Mouse (Mus musculus) gastrocnemius, postnatal 4 days (tissue): ENCODE measurements around the gene Pde4d. TPM values are rescaled to one million over a fixed set of nuclear protein-coding genes. Genes with fewer than 3 reads are reported as not detected.
A peak's percentile ranks its signal among the peaks of the same experiment; 100 is the strongest.

Experiments used
- DNase-seq, 2 experiments: peaks; one replicate each; pipeline ENCODE4 v3.0.0; 2021 to 2022; ENCODE audit warnings: low spot score in 2 of 2, mixed read lengths in 2 of 2
- total RNA-seq, 2 experiments: library from RNA; stranded (reverse); gene quantifications; 2 replicates each; pipeline ENCODE4 v1.2.3; 2021

Gene Pde4d
- total RNA-seq, 2 experiments from 2014 or later, result 67.3 to 73.3 TPM

DNA sequence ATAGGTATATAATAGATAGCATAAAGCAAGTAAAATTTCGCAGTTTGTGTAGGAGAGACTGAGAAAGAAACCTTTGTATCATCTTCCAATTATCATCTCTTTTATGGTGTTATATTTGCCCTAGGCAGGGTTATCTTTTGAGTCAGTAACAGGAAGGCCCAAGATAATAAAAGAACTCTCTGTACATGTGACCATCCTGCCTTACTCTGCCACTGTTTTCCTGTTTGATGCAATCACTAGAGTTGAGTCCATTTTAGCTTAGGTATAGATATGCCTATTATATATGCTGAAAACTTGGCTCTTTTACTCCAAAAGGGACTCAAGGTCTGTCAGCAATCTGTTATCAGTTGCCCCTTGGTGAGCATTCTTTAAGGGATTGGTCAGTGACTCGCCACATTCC is 514.3 kb downstream of the Pde4d start:
- DNase-seq, result no peak

DNA sequence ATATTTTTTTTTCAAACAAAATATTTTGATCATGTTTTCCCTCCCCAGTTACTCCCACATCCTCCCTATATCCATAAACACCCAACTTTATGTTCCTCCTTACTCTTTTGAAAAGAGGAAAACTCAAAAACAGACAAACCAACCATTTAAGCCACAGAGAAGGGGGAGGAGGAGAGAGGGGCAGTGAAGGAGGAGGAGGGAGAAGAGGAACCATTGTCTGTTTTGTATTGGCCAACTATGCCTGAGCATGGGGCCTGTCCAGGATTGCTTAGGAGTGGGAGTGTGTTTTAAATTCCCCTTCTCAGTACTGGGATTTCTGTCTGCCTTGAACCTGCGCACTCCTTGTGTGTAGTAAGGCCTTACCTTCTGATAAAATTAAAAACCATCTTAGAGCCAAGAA is 531.4 kb downstream of the Pde4d start:
- DNase-seq, result no peak

DNA sequence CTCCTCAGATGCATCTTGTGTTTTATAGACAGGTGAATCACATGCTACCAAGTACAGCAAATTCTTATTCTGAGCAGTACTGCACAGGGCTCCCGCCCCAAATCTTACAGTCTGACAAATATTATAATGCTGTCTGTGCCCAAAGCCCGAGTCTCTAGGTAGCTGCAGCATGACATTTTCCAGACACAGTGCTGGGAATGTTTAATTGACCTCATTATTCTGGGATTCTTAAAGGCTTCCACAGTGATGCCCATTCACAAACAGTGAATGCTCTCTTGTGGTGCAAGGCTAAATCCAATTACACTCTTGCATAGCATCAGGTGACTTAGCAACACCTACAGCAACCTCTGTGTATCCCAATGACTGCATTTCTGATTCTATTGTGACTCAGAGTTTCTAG is 549.0 kb downstream of the Pde4d start:
- no peak for DNase-seq

DNA sequence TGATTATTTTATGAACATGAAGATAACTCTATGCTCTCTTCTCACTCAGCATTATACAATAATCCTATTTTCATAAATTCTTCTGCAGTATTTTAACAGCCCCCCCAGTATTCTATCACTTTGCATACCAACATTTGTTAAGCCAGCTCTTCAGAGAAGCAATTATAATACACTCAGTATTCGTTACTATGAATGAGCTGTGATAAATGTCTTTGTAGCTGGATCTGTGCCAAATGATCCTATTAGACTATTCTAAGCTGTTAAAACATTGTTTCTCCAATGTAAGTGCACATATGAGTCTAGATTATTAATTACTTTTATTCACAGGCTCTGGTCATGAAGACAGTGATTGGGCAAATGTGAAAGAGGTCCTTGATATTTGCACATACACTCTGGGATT is 575.0 kb downstream of the Pde4d start:
- no peak for DNase-seq

DNA sequence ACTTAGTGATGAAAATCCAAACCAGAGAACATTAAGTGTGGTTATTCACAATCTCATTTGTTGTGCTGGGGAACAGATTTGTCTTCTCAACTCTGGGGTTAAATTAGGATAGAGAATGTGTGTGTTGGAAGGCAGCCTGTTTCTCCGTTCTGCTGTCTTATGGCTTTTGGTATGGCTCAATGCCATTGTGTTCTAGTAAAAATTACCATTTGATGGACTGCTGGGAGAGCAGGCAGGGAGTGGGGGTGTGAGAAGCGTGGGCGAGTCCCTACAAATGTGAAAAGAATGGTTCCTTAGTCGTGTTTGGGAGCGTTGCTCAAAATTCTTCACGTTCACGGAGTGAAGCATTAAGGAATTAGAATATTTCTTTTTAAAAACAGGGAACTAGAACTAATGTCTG is 597.4 kb downstream of the Pde4d start:
- DNase-seq, result no peak

DNA sequence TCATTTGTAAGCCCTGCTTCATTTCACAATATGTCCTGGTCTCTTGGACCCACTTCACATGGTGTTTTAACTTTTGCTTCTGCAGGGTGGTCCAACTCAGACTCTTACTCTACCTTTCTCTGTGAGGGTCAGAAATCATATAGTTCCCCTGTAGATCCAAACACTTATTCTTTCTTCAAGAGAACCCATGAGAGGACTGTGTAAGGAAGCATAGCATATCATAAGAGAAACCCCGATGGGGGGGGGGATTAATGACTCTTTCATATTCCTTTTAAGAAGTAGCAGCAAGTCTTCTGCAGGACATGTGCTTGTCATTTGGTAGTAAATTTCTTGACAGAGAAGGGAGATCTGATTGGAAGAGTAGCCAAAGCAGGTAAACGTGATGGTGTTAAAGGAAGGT is 603.1 kb downstream of the Pde4d start:
- no peak for DNase-seq

DNA sequence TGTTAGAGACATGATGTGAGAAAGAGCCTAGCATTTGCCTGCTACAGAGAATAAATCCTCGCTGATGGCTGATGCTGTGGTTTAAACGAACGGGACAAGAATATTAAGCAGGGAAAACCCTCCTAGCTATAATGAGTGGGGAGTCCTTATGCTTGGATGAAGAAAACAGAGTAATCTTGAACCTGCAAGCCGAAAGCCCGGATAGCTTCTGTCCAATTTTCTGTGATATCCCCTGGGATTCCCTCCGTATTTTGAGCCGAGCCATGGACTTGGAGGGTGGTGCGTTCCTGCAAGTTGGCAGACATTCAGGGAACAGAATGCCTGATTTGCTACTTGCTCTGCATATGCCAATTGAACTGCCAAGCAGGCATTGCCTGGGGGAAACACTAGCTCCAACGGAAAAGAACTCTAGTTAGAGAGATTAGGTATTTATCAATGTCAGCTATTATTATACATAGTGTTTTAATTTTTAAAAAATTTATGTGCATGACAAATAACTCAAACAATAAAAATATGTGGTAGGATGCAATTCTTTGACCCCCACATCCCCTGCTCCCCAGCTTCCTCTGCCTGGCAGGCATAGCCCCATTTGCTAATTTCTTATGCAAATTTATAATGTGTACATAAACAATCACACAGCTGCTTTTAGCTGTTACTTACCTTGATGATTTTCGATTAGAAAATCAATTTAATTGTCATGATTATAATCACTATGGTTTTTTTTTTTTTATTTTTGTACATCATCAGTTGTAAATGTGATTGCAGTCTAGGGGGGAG is 603.7 kb downstream of the Pde4d start:
- DNase-seq, result no peak

DNA sequence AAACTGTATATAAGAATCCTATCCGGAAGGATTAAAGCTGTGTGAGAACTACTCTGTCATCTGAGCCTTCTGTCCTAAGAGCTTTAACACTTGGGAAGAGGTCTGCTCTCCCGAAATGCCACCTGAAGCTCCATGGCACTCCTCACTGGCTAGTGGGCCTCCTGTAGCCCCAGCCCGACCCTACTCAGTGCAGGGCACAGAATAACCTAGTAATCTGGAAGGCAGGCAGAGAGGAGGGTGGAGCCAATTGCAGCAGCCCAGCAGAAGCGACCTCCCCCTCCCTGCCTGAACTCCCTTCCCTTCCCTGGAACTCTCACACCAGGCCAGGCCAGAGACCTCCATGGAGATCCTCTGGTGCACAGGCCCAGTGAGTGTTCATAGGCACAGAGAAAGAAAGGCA is 608.3 kb downstream of the Pde4d start:
- no peak for DNase-seq

DNA sequence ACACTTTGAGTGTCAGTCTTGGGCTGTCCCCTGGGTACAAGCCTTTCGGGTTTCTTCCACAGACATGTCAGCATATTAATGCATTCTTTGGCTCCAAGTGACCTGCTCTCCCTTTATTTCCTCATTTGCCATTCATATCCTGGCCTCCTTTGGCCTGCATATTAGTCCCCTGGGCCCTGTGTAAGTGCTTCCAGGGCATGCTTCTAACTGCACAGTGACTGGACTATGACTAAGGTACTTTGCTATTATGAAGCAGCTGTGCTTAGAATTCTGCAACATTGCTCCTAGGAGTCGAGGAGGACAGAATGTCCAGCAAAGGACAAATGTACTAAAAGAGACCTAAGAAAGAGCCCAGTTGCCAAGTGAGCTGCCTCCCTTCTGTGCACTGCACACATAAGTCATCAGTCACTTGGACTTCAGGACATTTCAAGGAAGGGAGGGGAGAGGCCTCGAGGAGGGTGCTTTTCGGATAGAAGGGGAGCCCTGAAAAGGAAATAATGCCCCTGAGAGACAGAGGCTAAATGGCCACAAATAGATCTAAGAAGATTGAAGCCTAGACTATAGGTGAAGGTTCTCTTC is 616.9 kb downstream of the Pde4d start:
- no peak for DNase-seq

DNA sequence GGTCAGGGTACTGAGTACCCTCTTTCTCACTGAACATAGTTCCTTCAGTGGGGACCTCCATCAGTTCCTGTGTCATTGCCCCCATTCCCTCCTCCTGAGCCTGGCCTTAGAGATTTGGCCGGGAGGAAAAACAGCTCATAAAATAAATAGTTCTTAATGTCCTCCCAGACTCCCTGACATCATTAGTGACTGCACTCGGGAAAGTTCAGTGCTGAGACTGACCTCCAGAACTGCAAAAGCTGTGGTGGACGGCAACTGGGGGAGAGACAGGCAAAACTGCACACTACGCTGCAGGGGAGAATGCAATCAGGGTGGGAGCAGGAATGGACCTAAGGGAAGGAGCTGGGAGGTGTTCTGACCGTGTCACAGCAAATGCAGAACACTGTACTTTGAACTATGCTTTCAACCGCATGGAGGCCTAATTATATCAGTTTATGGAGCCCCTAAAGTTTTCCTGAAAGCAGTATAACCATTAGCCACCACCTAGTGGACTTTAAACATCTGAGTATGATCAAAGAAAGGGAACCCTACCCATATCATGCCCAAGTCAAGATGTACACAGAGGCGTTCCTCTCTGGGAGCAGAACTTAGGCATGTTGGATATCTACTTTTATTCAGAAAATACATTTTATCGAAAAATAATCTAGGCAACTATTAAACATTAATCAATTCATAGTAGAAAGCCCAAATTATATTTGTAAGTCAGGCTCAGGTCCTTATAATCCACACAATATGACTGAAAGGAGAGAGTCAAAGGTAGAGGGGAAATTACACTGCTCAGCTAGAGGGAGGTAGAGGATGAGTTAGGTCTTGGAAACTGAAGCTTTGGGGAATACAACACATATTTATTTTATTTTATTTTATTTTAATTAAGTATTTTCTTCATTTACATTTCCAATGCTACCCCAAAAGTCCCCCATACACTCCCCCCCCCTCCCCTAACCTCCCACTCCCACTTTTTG is 618.8 kb downstream of the Pde4d start:
- no peak for DNase-seq

DNA sequence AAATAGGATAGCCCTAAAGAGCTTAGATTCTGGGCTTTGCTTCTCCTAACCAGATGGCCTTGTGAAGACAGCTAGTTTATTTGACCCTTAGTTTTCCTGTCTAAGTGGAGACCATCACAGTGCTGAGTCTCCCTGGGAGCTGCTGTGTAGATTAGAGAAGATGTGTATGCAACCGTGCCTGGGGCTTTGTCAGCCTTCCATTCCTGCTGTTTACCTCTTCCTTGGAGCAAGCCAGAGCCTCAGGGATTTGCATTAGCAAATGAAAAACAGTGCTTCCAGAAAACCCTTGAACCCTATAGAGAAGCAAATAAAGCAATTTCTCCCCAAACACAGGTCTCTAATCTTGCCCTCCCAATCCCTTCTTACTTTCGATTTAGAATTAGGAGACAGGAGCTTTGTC is 623.6 kb downstream of the Pde4d start:
- DNase-seq, result no peak

DNA sequence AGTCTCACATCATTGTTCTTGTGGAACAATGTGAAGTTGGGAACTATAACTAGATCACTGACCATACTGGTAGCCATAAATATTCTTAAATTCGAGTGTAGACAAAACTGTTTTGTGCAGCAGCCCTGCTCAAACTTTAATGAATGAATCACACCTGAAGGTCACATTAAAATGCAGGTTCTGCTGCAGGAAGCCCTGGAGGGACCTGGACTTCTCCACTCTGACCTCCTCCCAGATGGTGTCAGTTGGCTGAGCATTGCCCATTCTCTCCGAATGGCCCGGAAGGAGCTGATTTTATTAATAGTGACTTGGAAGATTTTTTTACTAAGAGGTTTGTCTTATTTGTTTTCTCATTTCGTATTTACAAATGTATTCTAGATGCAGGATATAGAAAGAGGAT is 624.3 kb downstream of the Pde4d start:
- DNase-seq, result no peak

DNA sequence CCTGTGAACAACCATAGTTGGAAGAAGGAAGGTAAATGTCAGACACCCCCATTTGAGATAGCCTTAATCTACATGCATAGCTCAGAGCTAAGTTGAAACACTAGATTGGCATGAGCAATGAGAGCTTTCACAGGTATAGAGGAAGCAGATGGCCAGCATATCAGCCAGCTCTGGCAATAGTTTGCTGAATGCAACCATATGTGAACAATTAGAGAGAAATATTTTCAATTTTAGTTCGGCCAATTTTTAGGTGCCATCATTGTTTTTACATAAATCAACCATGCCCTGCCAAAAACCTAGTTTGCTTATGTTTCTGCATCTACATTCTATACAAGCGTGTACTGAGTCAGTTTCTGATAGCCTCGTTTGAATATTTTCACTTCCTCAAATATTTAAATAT is 642.9 kb downstream of the Pde4d start:
- no peak for DNase-seq

DNA sequence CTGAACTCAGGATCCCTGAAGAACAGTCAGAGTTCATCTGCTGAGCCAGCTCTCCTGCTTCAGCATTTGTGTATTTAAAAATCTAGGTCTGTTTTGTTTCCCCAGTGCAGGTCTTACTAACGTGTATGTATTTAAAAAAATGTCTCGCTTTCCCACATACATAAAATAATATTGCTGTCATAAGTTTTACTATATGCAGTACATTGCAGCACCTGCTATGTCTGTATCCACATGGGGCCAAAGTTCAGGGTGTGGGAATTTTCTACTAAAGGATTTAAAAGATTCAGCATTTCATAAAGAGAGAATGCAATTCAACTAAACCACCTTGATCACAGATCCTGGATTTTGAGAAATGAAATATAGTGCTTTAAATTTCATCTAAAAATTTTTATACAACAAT is 646.9 kb downstream of the Pde4d start:
- no peak for DNase-seq

DNA sequence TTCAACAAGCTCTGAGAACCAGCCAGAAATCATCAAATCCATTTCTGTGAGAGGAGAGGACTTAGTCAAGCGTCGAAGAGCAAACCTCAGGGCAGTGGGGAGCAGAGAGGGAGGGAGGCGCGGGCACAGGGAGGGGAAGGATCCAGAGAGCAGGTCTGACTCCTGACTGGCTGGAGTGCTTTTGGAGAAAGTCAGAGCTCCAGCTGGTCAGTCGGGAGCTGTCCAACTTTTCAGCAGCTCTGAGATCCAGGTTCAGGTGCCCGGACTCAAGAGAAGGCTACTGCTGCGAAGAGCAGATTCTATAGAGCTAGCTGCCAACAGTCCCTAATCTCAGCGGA is 666.2 kb downstream of the Pde4d start:
- DNase-seq, result peak; percentile 18 to 51

DNA sequence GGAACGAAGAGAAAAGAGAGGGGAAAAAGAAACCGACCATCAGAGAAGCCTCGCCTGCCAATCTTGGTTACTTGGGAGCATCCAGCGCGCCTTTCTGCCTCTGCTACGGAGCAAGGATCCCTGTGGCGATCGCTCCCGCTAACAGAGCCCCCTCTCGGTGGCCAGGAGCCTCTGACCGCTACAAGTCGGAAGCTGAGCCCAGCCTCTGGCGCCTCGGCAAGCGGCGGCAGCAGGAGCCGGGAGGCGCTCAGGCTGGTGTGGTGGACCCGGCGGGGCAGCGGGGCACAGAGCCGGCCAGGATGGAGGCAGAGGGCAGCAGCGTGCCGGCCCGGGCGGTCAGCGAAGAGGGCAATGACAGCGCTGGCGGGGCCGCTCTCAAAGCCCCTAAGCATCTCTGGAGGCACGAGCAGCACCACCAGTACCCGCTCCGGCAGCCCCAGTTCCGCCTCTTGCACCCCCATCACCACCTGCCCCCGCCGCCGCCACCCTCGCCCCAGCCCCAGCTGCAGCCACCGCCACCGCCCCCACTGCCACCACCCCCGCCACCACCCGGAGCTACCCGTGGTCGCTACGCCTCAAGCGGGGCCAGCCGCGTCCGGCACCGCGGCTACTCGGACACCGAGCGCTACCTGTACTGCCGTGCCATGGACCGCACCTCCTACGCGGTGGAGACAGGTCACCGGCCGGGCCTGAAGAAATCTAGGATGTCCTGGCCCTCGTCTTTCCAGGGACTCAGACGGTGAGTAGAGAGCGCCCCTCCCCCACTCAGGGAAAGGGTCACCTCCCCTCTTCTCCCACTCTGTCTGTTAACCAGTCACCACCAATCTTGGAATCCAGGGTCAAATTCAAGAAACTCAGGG is 666.8 kb downstream of the Pde4d start:
- DNase-seq, result peak; percentile 34 to 46

DNA sequence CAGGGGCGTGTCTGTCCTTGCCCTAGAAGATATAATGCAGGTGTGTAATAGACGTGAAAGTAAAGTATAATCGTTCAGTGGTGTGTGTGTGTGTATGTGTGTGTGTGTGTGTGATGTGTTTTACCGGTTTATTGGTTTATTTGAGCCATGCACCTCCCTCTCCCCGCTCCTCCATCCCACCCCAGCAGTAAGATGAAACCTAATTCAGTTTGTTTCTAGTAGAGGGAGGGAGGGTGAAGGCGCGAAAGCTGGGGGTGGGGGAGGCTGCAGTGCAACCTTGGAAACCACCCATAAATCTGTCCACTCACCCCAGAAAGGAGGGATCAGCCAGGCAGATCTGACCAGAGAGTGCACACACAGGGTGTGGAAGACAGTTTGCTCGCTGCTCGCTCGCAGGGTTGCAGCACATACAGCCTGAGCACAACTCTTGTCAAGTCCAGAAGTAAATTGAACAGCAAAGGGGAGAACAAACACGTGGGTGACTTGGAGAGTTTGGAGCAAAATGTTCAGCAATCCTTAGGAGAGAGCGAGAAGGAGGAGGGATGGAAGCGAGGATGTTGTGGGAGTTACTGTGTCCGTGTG is 667.6 kb downstream of the Pde4d start:
- DNase-seq, result no peak

DNA sequence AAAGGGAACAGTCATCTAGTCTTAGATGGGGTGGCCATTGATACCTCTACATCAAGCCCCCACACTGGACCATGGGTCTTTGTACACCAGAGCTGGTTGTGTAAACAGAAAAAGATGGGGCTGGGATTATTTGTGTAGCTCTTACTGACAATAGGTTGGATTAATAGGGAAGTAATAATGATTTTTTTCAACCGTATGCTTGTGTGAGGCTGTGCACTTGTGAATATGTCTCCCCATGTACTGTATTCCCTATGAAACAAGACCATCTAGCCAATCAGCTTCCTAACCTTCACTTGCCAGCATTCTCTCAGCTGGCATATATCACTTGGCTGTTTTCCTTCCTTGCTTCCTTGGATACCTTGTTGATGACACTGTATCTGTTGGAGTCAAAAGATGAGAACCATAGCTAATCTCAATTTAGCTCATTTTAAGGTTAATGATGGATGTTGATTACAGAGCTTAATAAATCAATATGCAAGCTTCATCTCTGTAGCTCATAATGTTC is 668.6 kb downstream of the Pde4d start:
- no peak for DNase-seq

DNA sequence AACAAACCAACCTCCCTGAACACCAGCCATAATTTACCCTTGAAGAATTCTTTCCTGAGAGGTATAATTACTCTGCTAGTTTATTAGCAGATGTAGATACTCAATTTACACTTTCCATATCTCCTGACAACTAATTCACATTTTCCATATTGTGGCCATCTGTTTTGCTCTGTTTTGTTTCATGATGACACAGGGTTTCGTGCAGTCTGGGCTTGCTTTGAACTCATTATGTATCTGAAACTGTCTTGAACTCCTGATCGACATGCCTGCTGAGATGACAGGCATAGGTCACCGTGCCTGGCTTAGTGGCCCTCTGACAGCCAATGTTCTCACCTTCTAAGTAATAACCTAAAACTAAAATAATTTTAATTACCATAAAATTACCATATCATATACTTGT is 672.1 kb downstream of the Pde4d start:
- no peak for DNase-seq

DNA sequence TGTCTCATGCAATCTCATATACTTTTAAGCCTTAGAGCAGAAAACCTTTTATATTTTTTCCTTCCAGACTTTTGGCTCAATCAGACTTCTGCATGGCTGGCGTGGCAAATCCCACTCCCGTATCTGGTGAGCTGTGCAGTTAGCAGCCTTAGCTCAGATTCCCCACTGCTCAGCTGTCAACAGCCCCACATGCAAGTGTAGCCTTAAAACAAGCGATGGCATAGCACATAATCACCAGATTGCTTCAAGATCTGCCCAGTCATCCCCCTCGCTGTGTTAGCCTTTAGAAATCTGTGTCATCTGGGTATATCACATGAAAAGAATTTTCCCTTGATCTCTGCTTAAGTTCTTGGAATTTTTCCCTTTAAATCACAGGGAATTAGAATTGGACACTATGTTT is 686.7 kb downstream of the Pde4d start:
- DNase-seq, result no peak

DNA sequence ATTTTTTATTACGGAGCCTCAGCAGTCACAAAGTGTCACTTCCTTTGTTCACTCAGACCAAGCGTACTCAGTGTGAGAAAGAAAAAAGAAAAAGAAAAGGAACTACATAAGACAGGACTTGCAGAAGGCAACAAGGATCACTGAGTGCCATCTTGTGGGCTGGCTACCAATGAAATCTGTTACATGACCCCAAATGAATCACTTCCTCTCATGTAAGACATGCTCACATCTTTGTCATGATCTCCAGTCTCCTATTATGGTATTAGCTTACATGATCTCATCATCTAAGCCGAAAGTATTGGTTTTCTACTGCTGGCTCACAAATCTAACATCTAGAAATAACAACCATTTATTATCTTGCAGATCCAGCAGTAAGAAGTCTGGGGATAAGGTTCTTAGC is 709.0 kb downstream of the Pde4d start:
- no peak for DNase-seq
